Mouse (Mus musculus) olfactory bulb, adult 2 months (tissue): ENCODE measurements around the gene Gm3625.

Experiments
- CTCF ChIP-seq: fragments of 200-500 bp; IDR thresholded peaks from 2 replicates; pipeline ENCODE4 v1.5.1; 2012; ENCODE audit warnings: low read depth, mild to moderate bottlenecking, low read length, moderate library complexity; ENCODE audit not compliant: insufficient read depth
- POLR2A ChIP-seq: fragments of 200-500 bp; IDR thresholded peaks from 2 replicates; pipeline ENCODE4 v1.6.1; 2012; ENCODE audit warnings: mild to moderate bottlenecking, low read depth, low read length, moderate library complexity; ENCODE audit not compliant: insufficient read depth

GRCm38 (mm10) chr12:4558013-4558412, 34.7 kb downstream of the Gm3625 start:
- no peak for TF ChIP-seq CTCF
- TF ChIP-seq POLR2A = no peak
